Mouse (Mus musculus): Measurements from ENCODE around the gene Slc35d1.

- no peak for TF ChIP-seq EP300 (optimal IDR thresholded peaks at IDR 0.05)
- no peak for TF ChIP-seq CTCF (IDR thresholded peaks at IDR 0.05; ENCODE audit: low read depth)
Observed at GRCm38 (mm10) chr4:103199086-103199485, 15.9 kb downstream of the Slc35d1 start.

Measured in stomach, postnatal 0 days (tissue).